Mouse (Mus musculus) spleen, postnatal 4 days (tissue): ENCODE data around the gene Arpp21.
"Not testable (repeated sequence)": the region's sequence is repeated elsewhere in the genome, so short reads cannot be mapped to it uniquely, and the experiment has no call there.

ENCODE experiments used
- DNase-seq, 2 experiments: peaks; one replicate each; pipeline ENCODE4 v3.0.0; 2022; ENCODE audit warnings: low spot score in 2 of 2

Arpp21 gene

GRCm38 (mm10) chr9:112102852-112103192 is 132.9 kb downstream of the Arpp21 start:
- no peak for DNase-seq

- DNase-seq, result no peak
These were observed 133.4 kb downstream of the Arpp21 start for GRCm38 (mm10) chr9:112102155-112102851.

- DNase-seq, result no peak
These were observed 134.7 kb downstream of the Arpp21 start for GRCm38 (mm10) chr9:112100841-112101595.

GRCm38 (mm10) chr9:112098267-112098666 is 137.5 kb downstream of the Arpp21 start:
- no peak for DNase-seq

- no peak for DNase-seq
These were observed 140.0 kb downstream of the Arpp21 start for GRCm38 (mm10) chr9:112095708-112096107.

- no peak for DNase-seq
These were observed 140.5 kb downstream of the Arpp21 start for GRCm38 (mm10) chr9:112095198-112095597.

- DNase-seq, result no peak
These were observed 156.8 kb downstream of the Arpp21 start for GRCm38 (mm10) chr9:112078903-112079302.

GRCm38 (mm10) chr9:112078453-112078852 is 157.3 kb downstream of the Arpp21 start:
- DNase-seq, result no peak

- no peak for DNase-seq
These were observed 160.5 kb downstream of the Arpp21 start for GRCm38 (mm10) chr9:112075273-112075672.

- no peak for DNase-seq
These were observed 160.9 kb downstream of the Arpp21 start for GRCm38 (mm10) chr9:112074872-112075271.

- no peak for DNase-seq
These were observed 164.4 kb downstream of the Arpp21 start for GRCm38 (mm10) chr9:112071368-112071767.

GRCm38 (mm10) chr9:112070961-112071360 is 164.8 kb downstream of the Arpp21 start:
- DNase-seq, result no peak

GRCm38 (mm10) chr9:112068250-112068649 is 167.5 kb downstream of the Arpp21 start:
- no peak for DNase-seq

- no peak for DNase-seq
These were observed 174.9 kb downstream of the Arpp21 start for GRCm38 (mm10) chr9:112060696-112061425.

GRCm38 (mm10) chr9:112054807-112055381 is 180.8 kb downstream of the Arpp21 start:
- DNase-seq, result no peak

- no peak for DNase-seq
These were observed 187.8 kb downstream of the Arpp21 start for GRCm38 (mm10) chr9:112047903-112048467.

GRCm38 (mm10) chr9:112040566-112040965 is 195.2 kb downstream of the Arpp21 start:
- DNase-seq, result no peak

- DNase-seq, result no peak
These were observed 198.0 kb downstream of the Arpp21 start for GRCm38 (mm10) chr9:112037732-112038131.

GRCm38 (mm10) chr9:112033840-112034239 is 201.9 kb downstream of the Arpp21 start:
- DNase-seq, result not testable (repeated sequence)

GRCm38 (mm10) chr9:112032169-112032568 is 203.6 kb downstream of the Arpp21 start:
- DNase-seq, result no peak

- no peak for DNase-seq
These were observed 212.1 kb downstream of the Arpp21 start for GRCm38 (mm10) chr9:112023562-112024015.

- no peak for DNase-seq
These were observed 212.6 kb downstream of the Arpp21 start for GRCm38 (mm10) chr9:112023111-112023510.
